Mouse (Mus musculus): ENCODE measurements around the gene Sh3bgrl2. TPM values are rescaled to one million over a fixed set of nuclear protein-coding genes. Genes with fewer than 3 reads are reported as not detected.

The Sh3bgrl2 gene
- total and polyA plus RNA-seq, 3 experiments: not detected

DNA sequence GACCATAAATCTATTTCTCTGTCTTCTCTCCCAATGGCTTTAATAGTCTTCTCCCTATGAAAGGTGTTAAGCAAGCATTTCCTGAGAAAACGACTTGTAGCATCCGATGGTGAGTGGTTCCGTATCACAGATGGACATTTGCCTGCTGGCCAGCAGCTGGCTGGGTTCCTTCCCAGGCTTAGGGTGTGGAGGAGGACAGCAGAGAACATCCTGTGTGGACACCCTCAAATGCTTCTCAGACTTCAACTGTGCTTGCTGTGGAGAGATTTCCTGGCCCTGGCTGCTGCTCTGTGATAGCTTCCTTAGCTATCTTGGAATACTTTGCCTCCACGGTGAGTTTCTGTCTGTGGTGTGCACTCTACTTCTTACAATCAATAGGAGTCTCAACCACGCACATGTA is 76.1 kb downstream of the Sh3bgrl2 start:
- H3K79me2 ChIP-seq (ENCODE audit: control insufficient read depth, insufficient read depth, low read length, poor library complexity): no peaks in the 10 kb centered on the region
- DNase-seq (ENCODE audit: low read depth, low spot score): no peak
- H3K27me3 ChIP-seq (ENCODE audit: control insufficient read depth in 1 of 2, insufficient read depth in 2 of 2, low read length in 2 of 2): no peaks in the 10 kb centered on the region
- no peaks in the 10 kb centered on the region for H3K4me1 ChIP-seq (ENCODE audit: control insufficient read depth in 1 of 2, insufficient read depth in 2 of 2, low read length in 2 of 2)
- H3K4me3 ChIP-seq (ENCODE audit: control insufficient read depth in 1 of 2, insufficient read depth in 1 of 2, low read depth in 2 of 2, low read length in 2 of 2): no peak overlapping the region
- H3K9me3 ChIP-seq (replicated peaks; ENCODE audit: insufficient read depth, low read length): no peaks in the 10 kb centered on the region
- no peak for TF ChIP-seq JUND (IDR thresholded peaks at IDR 0.05; ENCODE audit: low read depth, low read length)
- H3K36me3 ChIP-seq (ENCODE audit: control insufficient read depth in 1 of 2, insufficient read depth in 2 of 2, low read length in 2 of 2): no peaks in the 10 kb centered on the region
- H3K9ac ChIP-seq (ENCODE audit: control insufficient read depth, low read depth, low read length, poor library complexity, severe bottlenecking): no peak overlapping the region
- no peak overlapping the region for H3K27ac ChIP-seq (ENCODE audit: control insufficient read depth, low read depth, low read length)

DNA sequence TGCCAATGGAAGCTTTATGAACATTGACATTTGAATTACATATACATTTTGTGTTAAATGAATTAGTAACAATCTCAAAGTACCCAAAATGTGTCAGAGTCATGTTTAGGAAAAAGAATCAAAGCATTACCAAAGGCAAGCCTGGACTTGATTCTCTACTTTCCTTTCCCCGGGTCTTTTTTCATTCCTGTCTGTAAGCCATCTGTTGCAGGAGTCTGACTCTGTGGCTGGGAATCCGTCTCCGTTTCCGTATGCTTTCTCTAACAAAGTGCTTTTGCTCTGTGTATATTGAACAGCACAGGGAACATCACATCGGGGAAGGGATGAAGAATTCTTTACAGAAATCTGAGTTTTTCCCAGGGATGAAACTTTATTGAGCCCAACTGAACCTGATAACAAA is 77.0 kb downstream of the Sh3bgrl2 start:
- H3K4me3 ChIP-seq (ENCODE audit: control insufficient read depth in 1 of 2, insufficient read depth in 1 of 2, low read depth in 2 of 2, low read length in 2 of 2): no peak overlapping the region
- no peak for DNase-seq (ENCODE audit: low read depth, low spot score)
- H3K36me3 ChIP-seq (ENCODE audit: control insufficient read depth in 1 of 2, insufficient read depth in 2 of 2, low read length in 2 of 2): no peaks in the 10 kb centered on the region
- H3K9me3 ChIP-seq (replicated peaks; ENCODE audit: insufficient read depth, low read length): no peaks in the 10 kb centered on the region
- no peak overlapping the region for H3K27ac ChIP-seq (ENCODE audit: control insufficient read depth, low read depth, low read length)
- TF ChIP-seq HCFC1 (IDR thresholded peaks at IDR 0.05; ENCODE audit: low read depth, low read length) (no peak), POLR2AphosphoS2 (IDR thresholded peaks at IDR 0.05; ENCODE audit: low read length) (no peak), NRF1 (IDR thresholded peaks at IDR 0.05; ENCODE audit: insufficient read depth, low read depth, low read length, poor library complexity, severe bottlenecking) (no peak), UBTF (IDR thresholded peaks at IDR 0.05; ENCODE audit: borderline replicate concordance, insufficient read depth, low read depth, low read length) (no peak), TCF12 (IDR thresholded peaks at IDR 0.05; ENCODE audit: low read depth, low read length) (no peak), POLR2A (IDR thresholded peaks at IDR 0.05; ENCODE audit: control insufficient read depth in 1 of 2, insufficient read depth in 1 of 2, low read depth in 1 of 2, low read length in 2 of 2, poor library complexity in 1 of 2) (no peak), ZKSCAN1 (IDR thresholded peaks at IDR 0.05; ENCODE audit: low read depth, low read length) (no peak), RAD21 (IDR thresholded peaks at IDR 0.05; ENCODE audit: low read depth, low read length) (no peak), TBP (IDR thresholded peaks at IDR 0.05; ENCODE audit: low read depth, low read length) (no peak), GATA1 (IDR thresholded peaks at IDR 0.05; ENCODE audit: low read depth, low read length) (no peak), CHD1 (IDR thresholded peaks at IDR 0.05; ENCODE audit: low read depth, low read length) (no peak)
- no peaks in the 10 kb centered on the region for H3K27me3 ChIP-seq (ENCODE audit: control insufficient read depth in 1 of 2, insufficient read depth in 2 of 2, low read length in 2 of 2)
- no peaks in the 10 kb centered on the region for H3K4me1 ChIP-seq (ENCODE audit: control insufficient read depth in 1 of 2, insufficient read depth in 2 of 2, low read length in 2 of 2)
- H3K79me2 ChIP-seq (ENCODE audit: control insufficient read depth, insufficient read depth, low read length, poor library complexity): no peaks in the 10 kb centered on the region
- H3K9ac ChIP-seq (ENCODE audit: control insufficient read depth, low read depth, low read length, poor library complexity, severe bottlenecking): no peak overlapping the region

DNA sequence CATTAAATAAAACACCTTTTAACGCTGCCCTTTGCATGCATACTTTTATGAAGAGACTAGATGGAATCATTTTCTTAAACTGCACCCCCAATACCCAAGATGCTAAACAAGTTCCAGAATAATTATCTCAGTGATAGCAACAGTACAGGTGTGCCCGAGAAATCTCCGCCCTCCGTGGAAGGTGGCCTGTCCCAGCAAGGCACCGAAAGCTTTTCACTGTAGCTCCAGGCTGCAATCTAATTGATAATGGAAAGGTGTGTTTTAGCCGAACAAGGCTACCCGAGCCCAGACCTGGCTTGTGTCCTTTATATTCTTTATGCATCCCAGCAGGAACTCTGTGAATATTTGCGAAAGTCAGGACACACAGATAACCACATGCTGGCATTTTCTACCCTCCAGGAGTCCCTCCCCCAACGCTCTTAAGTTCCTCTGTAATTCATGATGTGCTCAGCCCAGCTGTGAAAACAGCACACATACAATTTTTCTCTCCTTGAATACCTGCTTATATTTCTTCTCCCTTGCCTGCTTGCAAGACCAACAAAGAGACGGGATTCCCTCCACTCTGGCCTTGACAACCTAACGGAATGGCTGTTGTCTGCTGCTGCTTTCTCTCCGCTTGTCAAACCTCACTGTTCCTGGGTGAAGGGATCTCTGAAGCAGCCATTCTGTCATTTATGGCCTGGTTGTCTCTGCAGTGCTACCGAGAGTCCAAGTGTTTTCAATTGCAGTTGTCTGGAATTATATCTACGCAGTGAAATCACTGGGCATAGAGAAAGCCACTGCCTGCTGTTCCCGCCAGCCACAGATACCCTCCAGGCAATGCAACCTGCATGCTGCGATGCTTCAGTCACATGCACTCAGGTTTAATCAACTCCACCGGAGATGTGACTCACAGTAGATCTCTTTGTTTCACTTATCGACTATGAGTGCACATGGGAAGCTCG is 80.8 kb downstream of the Sh3bgrl2 start:
- H3K9me3 ChIP-seq (replicated peaks; ENCODE audit: insufficient read depth, low read length): no peaks in the 10 kb centered on the region
- H3K79me2 ChIP-seq (ENCODE audit: control insufficient read depth, insufficient read depth, low read length, poor library complexity): no peaks in the 10 kb centered on the region
- H3K27me3 ChIP-seq (ENCODE audit: control insufficient read depth in 1 of 2, insufficient read depth in 2 of 2, low read length in 2 of 2): no peaks in the 10 kb centered on the region
- DNase-seq (ENCODE audit: low read depth, low spot score): no peak
- no peak overlapping the region for H3K27ac ChIP-seq (ENCODE audit: control insufficient read depth, low read depth, low read length)
- no peak overlapping the region for H3K9ac ChIP-seq (ENCODE audit: control insufficient read depth, low read depth, low read length, poor library complexity, severe bottlenecking)
- H3K4me3 ChIP-seq (ENCODE audit: control insufficient read depth in 1 of 2, insufficient read depth in 1 of 2, low read depth in 2 of 2, low read length in 2 of 2): no peak overlapping the region
- H3K4me1 ChIP-seq (ENCODE audit: control insufficient read depth in 1 of 2, insufficient read depth in 2 of 2, low read length in 2 of 2): no peaks in the 10 kb centered on the region
- no peaks in the 10 kb centered on the region for H3K36me3 ChIP-seq (ENCODE audit: control insufficient read depth in 1 of 2, insufficient read depth in 2 of 2, low read length in 2 of 2)
- TF ChIP-seq CTCF (IDR thresholded peaks at IDR 0.05 in 2 of 3, conservative IDR thresholded peaks at IDR 0.05 in 1 of 3; ENCODE audit: control insufficient read depth in 1 of 3, insufficient read depth in 1 of 3, low read depth in 2 of 3, low read length in 3 of 3, poor library complexity in 1 of 3, severe bottlenecking in 1 of 3) (no peak), HCFC1 (IDR thresholded peaks at IDR 0.05; ENCODE audit: low read depth, low read length) (no peak), POLR2AphosphoS5 (IDR thresholded peaks at IDR 0.05; ENCODE audit: borderline replicate concordance, low read depth, low read length) (no peak), ZC3H11A (IDR thresholded peaks at IDR 0.05; ENCODE audit: low read depth, low read length) (no peak), ZNF384 (IDR thresholded peaks at IDR 0.05; ENCODE audit: low read depth, low read length) (no peak), TBP (IDR thresholded peaks at IDR 0.05; ENCODE audit: low read depth, low read length) (no peak), GABPA (IDR thresholded peaks at IDR 0.05; ENCODE audit: low read depth, low read length) (no peak), GATA1 (IDR thresholded peaks at IDR 0.05; ENCODE audit: low read depth, low read length) (no peak), JUND (IDR thresholded peaks at IDR 0.05; ENCODE audit: low read depth, low read length) (no peak), ETS1 (IDR thresholded peaks at IDR 0.05; ENCODE audit: low read depth, low read length) (no peak), MYB (IDR thresholded peaks at IDR 0.05; ENCODE audit: low read depth, low read length) (no peak), MAX (IDR thresholded peaks at IDR 0.05; ENCODE audit: low read length) (no peak), UBTF (IDR thresholded peaks at IDR 0.05; ENCODE audit: borderline replicate concordance, insufficient read depth, low read depth, low read length) (no peak), USF1 (IDR thresholded peaks at IDR 0.05; ENCODE audit: low read depth, low read length) (no peak), USF2 (IDR thresholded peaks at IDR 0.05; ENCODE audit: borderline replicate concordance in 1 of 2, insufficient read depth in 1 of 2, low read depth in 1 of 2, low read length in 2 of 2) (no peak), MEF2A (IDR thresholded peaks at IDR 0.05; ENCODE audit: extremely low read depth, insufficient replicate concordance, low read depth, low read length, poor library complexity, severe bottlenecking) (no peak)

Measured in MEL (cell line).